Mouse (Mus musculus) brain, adult 2 months (tissue): ENCODE results near the gene Lama1.

Experiments used
- DNase-seq: peaks from one replicate; pipeline ENCODE4 v3.0.0; 2011; ENCODE audit warnings: low read depth, low spot score

The Lama1 gene

DNA sequence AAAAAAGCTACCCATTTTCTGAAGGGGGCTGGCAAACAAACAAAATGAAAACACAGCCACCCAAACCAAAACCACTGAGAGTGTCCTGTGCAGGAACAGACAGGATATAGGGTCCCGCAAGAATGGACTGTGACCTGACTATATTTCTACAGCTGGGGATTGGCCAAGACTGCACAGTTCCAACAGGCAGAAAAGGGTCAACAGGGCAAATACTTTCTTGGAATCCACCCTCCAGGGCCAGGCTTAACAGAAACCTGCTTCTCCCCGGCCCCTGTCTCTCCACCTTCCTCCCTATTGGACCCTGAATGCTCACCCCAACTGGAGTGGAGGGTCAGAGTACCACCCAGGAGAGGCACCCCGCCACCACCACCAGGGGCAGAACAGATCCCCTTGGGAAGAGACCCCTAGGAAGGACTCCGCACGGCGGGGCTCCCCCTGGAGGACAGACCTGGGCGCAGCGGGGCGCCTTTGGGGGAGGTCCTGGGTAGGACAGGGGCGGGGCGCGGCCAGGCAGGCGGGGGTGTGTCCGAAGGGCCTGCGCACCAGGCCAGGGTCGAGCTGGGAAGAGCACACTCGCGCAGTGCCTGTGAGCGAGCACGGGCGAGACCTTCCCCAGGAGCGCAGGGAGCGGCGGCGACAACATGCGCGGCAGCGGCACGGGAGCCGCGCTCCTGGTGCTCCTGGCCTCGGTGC is at the start of gene Lama1:
Lama1 (plus strand) TSS at position 566 of the 693 bp plus-strand sequence.
- peak; percentile 25 for DNase-seq

DNA sequence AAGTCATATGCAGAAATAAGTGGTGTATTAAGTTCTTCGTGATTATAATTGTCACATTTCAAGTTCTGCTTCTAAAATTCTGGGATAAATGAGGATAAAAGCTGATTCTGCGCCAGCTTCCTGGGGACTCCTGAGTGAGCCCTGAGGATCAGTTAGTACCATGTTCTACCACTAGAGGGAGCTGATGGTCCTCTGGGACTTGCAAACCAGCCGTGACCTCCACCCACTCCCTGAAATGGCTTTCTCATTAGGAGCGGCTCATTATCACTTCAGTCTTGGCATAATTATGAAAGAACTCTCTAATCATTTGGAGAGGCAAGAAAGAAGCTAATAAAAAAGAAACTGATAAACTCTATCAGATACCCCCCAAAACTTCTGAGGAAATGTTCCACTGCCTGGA is 45.6 kb upstream of the Lama1 start:
- peak; percentile 73 for DNase-seq

DNA sequence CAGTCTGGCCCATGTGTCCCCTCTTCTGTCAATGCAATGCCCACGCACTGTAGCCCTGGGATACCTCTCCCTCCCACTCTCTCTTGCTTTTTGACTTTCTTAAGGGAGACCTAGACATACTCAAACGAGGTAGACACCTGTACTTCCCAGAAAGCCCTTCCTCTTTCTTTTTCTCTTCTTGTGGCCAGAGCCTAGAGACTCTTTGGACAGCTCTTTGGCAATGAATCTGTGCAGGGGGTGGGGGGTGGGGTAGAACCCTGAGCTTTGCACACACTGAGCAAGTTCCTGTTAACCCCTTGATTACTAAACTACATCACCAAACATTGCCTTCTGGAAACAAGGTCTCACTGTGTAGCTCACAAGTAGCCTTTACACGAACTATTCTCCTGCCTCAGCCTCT is 32.8 kb upstream of the Lama1 start:
- DNase-seq, result no peak

DNA sequence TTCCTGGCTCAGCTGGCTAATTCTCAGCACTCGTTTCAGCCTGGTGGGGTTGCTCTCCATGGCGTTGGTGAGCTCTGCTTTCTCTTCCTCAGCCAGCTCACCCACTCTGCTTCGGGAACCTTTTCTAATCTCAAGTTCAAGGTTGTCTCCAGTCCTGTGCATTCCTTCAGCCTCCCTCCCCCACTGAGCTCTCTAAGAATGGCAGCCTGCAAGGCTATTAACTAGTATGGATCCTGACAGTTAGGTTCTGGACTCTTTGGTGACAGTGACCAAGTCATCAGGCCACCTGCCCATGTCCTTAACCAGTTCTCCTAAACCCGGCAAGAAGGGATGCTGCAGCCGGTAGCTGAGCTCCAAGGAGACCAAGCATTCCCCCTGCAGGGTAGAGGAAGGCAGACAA is 30.1 kb upstream of the Lama1 start:
- DNase-seq, result no peak

DNA sequence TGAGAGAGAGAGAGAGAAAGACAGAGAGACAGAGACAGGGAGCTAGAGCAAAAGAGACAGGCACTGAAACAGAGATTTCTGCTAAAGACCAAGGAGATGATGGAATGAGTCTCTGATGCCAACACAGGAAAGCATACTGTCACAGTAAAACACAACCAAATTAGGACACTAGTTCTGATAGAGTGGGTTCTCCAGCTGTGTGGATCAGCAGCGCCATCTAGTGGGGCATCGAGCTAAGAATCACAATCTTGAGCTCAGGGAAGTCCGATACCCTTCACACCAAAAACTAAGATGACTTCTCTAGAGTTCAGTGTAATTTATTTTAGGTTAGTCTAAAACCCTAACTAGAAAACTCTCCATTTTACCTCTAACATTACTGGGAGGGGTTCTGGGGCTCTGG is 29.1 kb upstream of the Lama1 start:
- peak; percentile 77 for DNase-seq

DNA sequence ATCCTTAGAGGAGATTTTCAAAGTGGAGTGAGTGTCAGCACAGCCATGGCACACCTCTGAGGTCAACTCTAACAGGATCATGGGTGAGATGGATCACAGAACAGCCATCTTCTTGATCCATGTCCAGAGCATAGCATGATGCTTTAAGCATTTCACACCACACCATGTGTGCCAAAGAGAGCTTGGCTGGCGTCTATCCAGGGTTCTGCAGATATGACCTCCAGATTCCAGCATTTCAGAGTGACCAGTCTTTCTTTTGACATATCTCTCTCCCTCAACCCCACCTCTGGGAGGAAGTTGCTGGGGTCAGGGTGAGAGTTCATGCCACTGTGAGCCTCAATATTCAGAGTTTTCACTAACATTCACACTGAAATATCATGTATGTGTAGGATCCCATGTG is 18.5 kb upstream of the Lama1 start:
- no peak for DNase-seq

DNA sequence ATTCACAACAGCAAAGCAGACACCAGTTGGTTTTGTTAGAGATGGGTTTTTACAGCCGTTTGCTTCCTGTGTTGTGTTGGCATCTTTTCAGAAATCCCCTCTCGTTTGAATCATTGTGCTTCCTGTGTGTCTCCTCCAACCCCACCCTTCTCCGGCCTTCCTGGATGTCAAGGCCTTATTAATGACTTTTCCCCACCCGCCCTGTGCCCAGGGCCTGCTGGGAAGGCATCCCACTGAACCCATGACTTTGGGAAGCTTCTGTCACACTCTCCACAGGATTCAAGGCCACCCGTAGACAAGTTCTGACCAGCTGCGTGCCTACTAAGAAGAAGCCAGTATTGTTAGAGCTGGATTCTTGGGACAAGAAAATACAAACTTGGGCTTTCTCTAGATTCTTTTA is 16.0 kb upstream of the Lama1 start:
- DNase-seq, result no peak

DNA sequence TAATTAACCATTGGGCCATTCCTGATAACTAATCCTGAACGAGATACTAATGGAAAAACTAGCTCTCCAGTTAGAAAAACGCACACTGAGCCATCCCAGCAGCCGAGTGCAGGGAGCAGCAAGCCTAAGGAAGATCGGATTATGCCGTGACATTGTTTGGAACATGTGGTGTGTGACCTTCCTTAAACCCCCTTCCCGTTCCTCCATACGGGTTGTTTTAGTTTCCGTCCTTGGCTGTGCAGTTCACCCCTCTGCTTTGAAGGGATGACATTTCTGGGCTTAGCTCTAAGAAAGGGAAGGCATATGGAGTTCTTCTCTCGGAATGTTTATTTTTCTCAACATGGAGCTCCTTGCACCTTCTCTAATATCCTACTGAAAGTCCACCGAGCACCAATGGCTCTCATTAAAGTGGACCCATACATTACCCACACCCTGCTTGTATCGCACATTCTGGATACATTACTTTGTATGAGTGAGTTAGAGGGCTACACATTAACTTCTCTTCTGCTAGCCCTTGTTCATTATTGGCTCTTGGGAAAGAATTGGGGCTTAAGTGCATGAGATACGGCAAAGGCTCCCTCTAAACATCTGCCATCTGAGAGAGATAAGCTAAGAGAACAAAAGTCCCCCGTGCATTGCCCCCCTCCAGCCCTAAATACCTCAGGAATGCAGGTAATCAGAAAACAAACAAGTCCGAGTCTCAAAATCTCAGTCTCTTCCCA is 11.9 kb upstream of the Lama1 start:
- no peak for DNase-seq

DNA sequence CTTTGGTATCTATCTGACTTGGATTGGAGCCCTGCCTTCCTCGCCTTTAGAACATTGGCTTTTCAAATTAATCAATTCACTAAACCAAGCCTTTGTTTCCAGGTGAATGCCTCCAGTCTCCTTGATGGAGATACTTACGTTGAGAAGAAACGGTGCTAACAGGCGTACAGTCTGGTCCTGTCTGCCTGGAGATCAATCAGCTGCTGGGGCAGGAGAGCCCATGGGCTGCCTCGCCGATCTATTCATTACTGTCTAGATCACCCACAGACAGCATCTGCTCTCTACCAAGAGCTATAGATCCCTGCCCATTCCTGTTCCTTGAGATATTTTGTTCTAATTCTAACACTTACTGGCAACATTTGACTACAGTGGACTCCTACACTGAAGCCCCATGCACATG is 9.6 kb upstream of the Lama1 start:
- no peak for DNase-seq

DNA sequence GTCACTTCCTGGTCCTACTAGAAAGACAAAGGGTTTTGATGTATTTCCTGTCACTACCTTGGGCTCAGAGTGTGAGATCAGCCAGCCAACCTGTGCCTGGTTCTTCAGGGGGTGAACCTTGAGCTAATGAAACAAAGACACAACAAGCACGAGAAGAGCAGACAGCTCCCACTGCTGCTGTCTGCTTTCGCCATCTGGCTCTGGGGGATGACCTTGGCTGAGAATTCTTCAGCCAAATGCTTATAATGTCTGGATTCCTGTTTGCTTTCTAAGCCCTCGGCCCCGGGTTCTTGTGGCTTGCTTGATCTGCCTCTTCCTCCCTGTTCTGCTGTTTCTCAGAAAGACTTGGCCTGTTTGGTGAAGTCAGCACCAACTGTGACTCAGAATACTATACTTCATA is 6.4 kb upstream of the Lama1 start:
- DNase-seq, result no peak

DNA sequence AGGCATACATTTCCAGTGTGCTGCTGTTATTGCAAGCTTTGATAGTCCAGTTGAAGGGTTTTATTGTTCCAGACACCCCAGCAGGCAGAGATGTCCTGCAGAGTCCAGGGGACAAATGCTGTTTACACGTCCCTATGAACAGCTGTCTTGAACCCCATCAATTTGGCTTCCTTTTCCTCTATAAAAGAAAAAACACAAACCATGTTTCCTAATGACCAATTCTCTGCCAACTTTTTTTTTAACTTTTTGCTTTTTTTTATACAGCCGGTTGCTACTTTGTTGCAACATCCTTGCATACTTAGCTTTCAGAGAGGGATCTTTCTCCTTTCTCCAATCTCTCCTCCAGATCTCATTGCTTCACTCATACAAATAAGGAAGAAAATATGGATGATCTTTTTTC is 4.4 kb upstream of the Lama1 start:
- no peak for DNase-seq

DNA sequence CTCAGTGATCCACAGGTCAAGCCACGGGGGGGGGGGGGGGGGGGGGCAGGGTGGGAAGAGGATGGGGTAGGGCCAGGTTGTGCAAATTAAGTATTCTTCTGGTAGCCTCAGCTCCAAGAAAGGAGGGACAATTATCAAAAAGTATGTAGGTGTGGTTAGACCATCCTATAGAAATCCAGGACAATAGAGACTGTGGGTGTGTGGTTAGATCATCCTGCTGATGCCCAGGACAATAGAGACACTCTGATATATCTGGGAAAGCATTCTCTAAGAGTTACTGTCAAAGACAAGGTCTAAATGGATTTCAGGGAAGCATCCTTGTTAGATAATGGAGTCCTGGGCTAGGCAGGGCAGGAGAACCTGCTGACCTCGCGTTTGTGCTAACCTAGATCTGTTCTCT is 3.2 kb upstream of the Lama1 start:
- no peak for DNase-seq

DNA sequence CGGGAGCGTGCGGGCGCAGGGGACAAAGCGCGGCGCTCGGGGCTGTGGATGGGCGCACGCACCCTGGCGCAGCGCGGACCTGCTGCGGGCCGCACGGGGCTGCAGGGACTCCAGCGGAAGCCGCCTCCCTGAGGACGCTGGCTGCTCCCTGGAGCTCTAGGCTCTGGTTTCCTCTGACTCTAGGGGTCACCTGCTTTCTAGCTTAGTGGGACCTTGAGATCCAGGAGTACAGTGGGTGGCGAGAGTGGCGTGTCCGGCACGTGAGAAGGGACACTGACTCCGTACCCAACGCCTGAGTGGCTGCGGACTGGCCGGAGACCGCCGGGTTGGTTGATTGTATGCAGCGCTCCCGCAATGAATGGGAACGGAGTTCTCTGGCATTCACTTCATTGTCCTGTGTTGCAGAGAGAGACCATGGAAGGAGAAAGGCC is 417 bp downstream of the Lama1 start:
- DNase-seq, result no peak

DNA sequence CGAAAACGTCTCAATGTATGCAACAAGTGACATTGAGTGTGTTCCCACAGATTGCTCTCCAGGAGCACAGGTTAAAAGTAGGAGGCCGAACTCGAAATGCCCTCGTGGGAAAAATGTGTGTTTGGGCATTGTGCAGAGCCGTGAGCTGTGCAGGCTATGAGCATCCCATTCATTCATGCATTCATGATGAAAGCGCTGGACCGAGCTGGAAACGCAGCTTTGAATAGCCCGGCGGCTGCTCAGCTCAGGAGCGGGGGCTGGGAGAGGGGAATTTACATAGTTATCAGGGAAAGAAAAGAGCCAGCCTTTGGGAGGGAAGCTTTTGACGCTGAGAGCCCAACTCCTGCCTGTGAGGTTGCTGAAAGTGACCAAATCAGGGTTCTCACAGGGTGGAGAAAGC is 1.2 kb downstream of the Lama1 start:
- DNase-seq, result peak; percentile 19

DNA sequence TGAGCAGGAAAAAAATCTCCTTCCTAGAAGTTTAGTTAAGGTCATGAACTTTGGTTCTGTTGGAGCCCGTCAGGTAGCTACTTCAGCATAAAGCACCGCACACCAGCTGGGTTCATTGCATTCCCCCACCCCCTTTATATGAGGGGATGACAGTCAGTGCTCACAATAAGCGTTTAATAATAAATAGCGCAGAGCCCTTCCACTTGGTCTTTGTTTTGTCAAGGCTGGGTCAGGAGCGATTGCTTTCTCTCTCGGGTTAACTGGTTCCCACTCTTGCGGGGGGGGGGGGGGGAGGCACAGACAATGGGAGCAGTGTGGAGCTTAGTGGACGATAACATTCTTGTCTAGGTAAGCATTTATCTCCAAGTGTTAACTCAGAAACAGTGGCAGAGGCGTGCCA is 4.7 kb downstream of the Lama1 start:
- no peak for DNase-seq

DNA sequence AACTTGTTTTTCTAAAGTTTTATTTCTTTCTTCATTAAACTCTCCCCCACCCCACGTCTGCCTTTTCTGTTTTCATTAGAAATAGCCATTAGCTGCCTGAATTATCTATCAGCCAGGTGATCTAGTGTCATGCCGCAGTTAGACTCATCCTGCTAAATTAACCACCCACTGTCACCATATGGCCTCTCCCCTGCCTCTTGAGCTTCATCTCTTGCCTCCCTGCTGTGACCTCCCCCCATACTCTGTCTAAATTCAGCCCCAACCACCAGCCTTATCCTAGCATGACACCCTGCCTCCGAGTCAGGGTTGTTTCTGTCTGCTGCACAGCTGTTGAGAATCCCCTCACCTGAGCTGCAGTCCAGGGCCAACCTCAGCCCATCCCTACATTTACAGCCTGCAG is 5.9 kb downstream of the Lama1 start:
- no peak for DNase-seq

DNA sequence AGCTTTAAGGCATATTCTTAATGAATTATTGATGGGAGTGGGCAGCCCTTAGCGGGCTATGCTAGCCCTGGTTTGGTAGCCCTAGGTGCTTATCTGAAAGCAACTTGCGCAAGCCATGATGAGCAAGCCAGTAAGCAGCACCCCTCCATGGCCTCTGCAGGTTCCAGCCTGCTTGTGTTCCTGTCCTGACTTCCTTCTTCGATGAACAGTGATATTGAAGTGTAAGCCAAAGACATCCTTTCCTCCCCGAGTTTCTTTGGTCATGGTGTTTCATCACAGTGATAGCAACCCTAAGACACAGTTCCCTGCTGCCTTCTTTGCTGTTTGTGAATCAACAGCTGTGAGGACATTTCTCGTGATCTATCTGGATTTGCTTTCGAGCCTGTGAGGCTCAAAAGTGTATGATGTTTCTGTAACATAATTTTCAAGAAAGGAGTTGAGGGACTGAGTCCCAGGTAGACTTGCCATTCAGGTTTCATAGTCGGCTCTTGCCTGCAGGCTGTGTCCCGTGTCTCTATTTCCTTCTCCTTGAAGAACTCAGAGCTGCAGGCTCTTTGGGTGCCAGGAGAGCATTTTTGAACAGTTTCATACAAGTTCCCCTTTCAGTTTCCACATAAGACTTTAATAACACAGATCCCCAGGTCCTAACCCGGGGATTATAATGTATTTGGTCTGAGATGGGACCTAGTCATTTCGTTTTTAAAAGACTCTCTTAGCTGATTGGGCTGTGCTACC is 8.1 kb downstream of the Lama1 start:
- DNase-seq, result no peak

DNA sequence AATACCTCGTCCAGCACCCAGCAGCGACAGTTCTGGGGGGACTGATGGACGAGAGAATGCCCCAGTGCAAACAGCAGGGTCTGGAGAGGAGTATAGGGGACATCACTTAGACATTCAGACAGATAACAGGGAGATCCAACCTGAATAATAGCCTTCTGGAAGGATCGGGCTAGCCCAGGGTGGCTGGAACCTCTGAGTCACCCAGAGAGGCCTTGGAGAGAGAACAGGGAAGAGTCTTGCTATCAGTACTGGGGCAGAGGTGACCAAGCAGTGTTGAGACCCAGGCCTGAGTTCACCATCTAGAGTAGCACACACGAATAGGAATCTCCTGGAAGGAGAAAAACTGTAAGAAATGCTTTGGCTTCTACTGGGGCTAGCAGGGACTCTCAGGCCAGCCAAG is 9.3 kb downstream of the Lama1 start:
- no peak for DNase-seq

DNA sequence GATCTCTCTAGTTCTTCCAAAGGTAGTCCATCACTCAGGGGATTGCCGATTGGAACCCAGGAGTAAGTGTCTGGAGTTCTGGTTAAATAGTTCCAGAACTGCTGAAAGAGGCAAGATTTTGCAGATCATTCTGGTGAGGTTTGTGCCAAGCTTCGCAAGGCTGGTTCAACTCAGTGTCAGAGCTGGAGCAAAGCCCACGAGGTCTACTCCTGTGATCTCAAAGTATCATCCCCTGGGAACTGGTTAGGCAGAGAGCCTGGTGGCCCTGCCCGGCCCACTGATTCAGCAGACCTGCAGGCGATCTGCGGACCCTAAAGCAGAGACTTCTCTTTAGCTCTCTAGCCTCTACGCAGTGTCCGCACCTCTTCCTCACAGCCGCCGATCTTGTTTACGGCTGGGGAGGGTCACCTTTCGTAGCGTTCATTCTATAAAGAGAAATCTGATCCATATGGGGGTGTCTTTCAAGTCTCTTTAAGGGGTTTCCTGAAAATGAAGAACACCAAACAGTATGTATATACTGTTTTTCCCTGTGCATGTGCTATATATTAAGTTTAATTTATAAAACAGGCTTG is 10.8 kb downstream of the Lama1 start:
- no peak for DNase-seq

DNA sequence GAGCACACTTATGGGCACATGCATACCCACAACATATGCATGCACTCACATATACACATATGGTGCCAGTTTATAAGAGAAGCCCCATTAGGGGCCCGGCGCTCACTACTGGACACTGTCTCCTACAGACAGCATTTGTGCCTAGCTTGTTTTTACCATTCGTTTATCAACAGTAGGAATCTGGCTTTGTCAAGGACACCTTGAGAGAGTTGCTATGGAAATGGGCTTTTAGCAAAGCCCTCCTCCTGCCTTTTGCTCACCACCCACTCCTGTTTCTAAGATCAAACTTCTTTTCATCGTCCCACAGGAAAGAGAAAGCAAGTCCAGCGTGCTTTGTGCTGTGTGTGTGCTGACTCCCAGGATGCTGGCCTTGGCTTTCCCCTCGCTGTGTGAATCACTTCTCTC is 13.3 kb downstream of the Lama1 start:
- DNase-seq, result peak; percentile 54

DNA sequence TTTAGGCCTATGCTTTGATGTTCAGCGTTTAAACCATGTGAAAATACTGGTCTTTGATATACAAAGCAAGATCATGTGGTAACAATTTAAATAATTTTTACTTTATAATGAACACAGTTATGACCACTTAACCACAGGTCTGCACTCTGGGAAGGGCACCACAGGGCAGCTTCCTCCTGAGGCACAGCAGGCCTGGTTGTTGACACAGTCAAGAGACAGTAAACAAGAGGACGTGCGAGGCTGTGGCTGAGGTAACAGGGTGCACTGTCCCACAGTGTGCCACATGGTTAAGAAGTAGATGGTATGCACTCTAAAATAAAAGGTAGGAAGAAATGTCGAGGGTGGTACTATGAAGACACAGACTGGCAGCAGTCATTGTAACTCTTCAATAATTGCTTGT is 14.3 kb downstream of the Lama1 start:
- no peak for DNase-seq

DNA sequence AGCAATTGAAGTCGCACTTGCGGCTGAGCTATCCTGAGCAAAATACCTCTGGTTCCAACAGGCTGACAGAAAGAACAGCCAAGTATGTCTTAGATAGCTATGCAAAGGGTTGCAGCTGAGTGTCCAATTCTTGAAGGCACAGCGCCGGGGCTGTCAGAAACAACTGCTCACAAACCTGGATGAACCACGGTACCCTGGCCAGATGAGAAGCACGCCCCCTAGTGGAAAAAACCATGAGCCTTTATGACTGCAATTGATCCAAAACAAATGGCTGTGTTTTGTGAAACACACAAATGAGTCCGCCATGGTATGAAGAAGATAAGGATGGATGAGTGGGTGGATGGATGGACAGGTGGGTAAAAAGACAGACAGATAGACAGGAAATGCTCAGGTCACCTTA is 15.9 kb downstream of the Lama1 start:
- DNase-seq, result no peak

DNA sequence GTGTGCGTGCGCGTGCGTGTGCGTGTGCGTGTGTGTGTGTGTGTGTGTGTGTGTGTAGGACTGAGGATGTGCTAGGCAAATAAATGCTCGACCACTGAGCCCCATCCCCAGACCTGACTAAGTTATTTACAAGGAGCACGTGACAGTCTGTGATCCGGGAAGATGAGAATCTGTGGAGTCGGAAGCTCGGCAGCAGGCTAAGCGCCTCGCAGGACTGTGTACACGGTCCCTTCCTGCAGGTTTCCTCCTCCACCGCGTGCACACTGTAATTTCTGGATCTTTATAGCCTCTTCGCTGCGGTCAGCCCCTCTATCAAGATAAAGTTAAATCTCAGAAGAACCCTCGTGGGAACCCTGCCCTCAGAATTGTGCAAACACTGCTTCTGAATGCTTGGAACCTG is 18.4 kb downstream of the Lama1 start:
- DNase-seq, result no peak
